Mouse (Mus musculus) heart, embryonic 14.5 days (tissue): ENCODE data around the gene Mmd. TPM values are rescaled to one million over a fixed set of nuclear protein-coding genes. Genes with fewer than 3 reads are reported as not detected.

Source experiments
- ATAC-seq: fragments of 200-750 bp; cut with Nextera tagmentation; 2 replicates; pipeline ENCODE4 v1.8.0; 2017; ENCODE audit warnings: low read depth, moderate TSS enrichment; ENCODE audit not compliant: insufficient number of reproducible peaks, insufficient read depth, low FRiP score
- H3K27ac ChIP-seq, 2 experiments: fragments of 200-500 bp in 1 of 2; fragments of 300-500 bp in 1 of 2; sonication (generic) in 1 of 2; replicated peaks in 1 of 2; 2 replicates each; pipeline ENCODE4 v1.5.1; 2012 to 2014; ENCODE audit warnings: low read depth in 2 of 2, low read length in 2 of 2, control low read depth in 1 of 2, mild to moderate bottlenecking in 1 of 2, mixed read lengths in 1 of 2; ENCODE audit not compliant: control insufficient read depth in 1 of 2, insufficient read depth in 1 of 2
- H3K27me3 ChIP-seq: fragments of 300-500 bp; sonication (generic); 2 replicates; pipeline ENCODE4 v1.6.1; 2014; ENCODE audit warnings: mild to moderate bottlenecking, low read length, control low read depth; ENCODE audit not compliant: control insufficient read depth, insufficient read depth
- H3K36me3 ChIP-seq: fragments of 300-500 bp; sonication (generic); 2 replicates; pipeline ENCODE4 v1.6.1; 2014; ENCODE audit warnings: mild to moderate bottlenecking, control low read depth, low read length, mixed read lengths; ENCODE audit not compliant: control insufficient read depth, insufficient read depth
- H3K4me1 ChIP-seq, 2 experiments: fragments of 200-500 bp in 1 of 2; fragments of 300-500 bp in 1 of 2; sonication (generic) in 1 of 2; 2 replicates each; pipeline ENCODE4 v1.6.1; 2012 to 2014; ENCODE audit warnings: low read length in 2 of 2, control low read depth in 1 of 2, mixed read lengths in 1 of 2; ENCODE audit not compliant: control insufficient read depth in 2 of 2, insufficient read depth in 2 of 2
- H3K4me2 ChIP-seq: fragments of 300-500 bp; sonication (generic); 2 replicates; pipeline ENCODE4 v1.6.1; 2014; ENCODE audit warnings: mild to moderate bottlenecking, low read length
- H3K4me3 ChIP-seq, 2 experiments: fragments of 200-500 bp in 1 of 2; fragments of 300-500 bp in 1 of 2; sonication (generic) in 1 of 2; 2 replicates each; pipeline ENCODE4 v1.5.1; 2012 to 2014; ENCODE audit warnings: low read length in 2 of 2, mild to moderate bottlenecking in 2 of 2, control low read depth in 1 of 2, low read depth in 1 of 2, moderate library complexity in 1 of 2; ENCODE audit not compliant: control insufficient read depth in 1 of 2, insufficient read depth in 1 of 2
- H3K9ac ChIP-seq: fragments of 300-500 bp; sonication (generic); 2 replicates; pipeline ENCODE4 v1.6.1; 2014; ENCODE audit warnings: mild to moderate bottlenecking, low read length
- H3K9me3 ChIP-seq: fragments of 300-500 bp; sonication (generic); 2 replicates; pipeline ENCODE4 v1.6.1; 2016; ENCODE audit warnings: low read length, control low read depth; ENCODE audit not compliant: control insufficient read depth
- WGBS: fragments of 180-500 bp; shearing (Covaris S2); extraction: QIAGEN DNeasy Blood & Tissue Kit; methylation state at CpG from one replicate; pipeline ENCODE4 v1.1.7; 2014; 5-methylcytosine and 5-hydroxymethylcytosine counted together
- polyA plus RNA-seq: library from polyadenylated mRNA; unstranded; fragments of >200 nt; fragmentation: Nextera tagmentation; extraction: Ambion mirVana; gene quantifications from 2 replicates; pipeline ENCODE4 v1.2.1, GENCODE M21; 2014

Mmd gene
- polyA plus RNA-seq, 1 experiment from 2014 or later: 68.8 TPM

DNA sequence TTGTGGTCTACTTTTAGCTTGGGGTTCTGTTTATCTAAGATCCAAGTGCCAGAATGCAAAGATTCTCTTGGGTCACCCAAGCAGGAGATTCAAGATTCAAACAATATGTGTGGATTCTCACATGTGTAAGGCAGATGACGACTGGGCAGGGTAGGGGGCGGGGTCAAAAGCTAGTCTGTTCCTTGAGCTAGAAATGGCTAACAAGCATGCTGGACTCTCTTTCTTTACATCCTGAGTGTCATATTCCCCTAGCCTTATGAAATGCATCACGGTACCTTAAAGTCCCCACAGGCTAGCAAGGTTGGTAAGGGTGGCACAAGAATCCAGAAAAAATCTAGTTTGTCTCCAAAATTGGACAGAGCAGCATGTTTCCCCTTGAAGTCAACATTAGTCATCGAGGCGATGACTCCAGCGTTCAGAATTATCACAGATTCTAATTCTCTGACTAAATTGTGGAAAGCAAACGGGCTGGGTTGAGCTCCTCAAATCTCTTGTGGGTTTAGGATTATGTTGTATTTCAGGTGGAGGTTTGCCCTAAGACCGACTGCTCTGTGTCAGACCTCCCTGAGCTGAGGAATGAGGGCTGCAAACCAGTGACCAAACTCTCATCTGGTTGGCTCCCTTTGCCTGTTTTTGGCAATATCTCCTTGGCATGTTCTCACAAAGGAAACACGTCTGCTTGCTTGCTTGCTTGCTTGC, 20.9 kb upstream of the Mmd start:
- Histone ChIP-seq H3K27me3 (no peaks in the 10 kb centered on the region), H3K4me3 (no peak overlapping the region), H3K9me3 (no peaks in the 10 kb centered on the region), H3K4me2 (no peak overlapping the region), H3K9ac (no peak overlapping the region), H3K27ac (no peak overlapping the region), H3K36me3 (no peaks in the 10 kb centered on the region), H3K4me1 (peaks cover 24 to 26% of the 10 kb centered on the region in 2 experiments)
- ATAC-seq: no peak
- 84% methylated on average over 9 of the region's 9 CpGs for WGBS

DNA sequence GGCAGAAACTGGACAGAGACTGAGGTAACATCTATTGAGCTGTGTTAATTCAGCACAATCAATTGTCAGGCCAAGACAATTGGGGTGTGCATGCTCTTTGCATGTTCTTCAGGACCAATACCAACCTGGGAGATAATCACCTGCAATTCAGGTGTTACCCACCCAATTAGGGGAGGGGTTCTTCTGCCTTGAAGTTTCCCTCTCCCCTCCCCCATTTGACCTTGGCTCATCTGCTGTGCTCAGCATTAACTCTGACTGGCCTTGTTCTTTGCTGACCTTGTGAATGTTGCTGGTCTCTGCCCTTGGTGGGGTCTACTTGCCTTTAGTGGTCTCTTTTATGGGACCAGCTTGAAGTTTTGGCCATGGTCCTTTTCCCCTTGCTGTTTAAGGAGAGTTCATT, 19.5 kb upstream of the Mmd start:
- Histone ChIP-seq H3K36me3 (no peaks in the 10 kb centered on the region), H3K4me1 (peaks cover 21 to 22% of the 10 kb centered on the region in 2 experiments), H3K9ac (no peak overlapping the region), H3K9me3 (no peaks in the 10 kb centered on the region), H3K4me3 (no peak overlapping the region), H3K4me2 (peak overlapping the region; percentile 3; the same call in 1 of the 2 replicates), H3K27ac (peak overlapping the region; percentile 4 to 8; a peak in 2 of 4 replicates), H3K27me3 (no peaks in the 10 kb centered on the region)
- no peak for ATAC-seq

DNA sequence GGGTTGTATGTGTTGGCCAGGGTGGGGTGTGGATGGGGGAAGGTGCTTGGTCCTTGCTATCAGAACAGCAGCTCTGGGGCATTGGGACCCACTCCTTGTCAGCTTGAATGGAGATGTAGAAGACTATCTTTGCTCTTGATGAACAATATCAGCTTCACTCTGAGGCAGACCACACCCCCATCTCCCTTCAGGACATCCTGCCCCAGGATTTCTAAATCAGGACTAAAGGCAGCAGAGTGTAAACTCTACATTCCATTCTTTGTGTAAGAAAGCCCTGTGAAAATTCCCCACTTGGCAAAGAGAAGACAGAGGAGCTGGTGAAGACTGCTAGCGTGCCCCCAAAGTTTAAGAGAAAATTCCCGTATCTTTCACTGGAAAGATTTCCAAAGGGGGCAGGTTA, 18.6 kb upstream of the Mmd start:
- WGBS: 48% methylated on average over 2 of the region's 2 CpGs
- no peak overlapping the region for H3K4me3 ChIP-seq
- peak overlapping the region; percentile 3; the same call in 1 of the 2 replicates for H3K4me2 ChIP-seq
- peaks cover 15 to 16% of the 10 kb centered on the region in 2 experiments for H3K4me1 ChIP-seq
- no peak for ATAC-seq
- H3K27ac ChIP-seq: peak overlapping the region; percentile 4 to 33; a peak in 3 of 4 replicates
- no peaks in the 10 kb centered on the region for H3K27me3 ChIP-seq
- H3K9ac ChIP-seq: no peak overlapping the region
- no peaks in the 10 kb centered on the region for H3K36me3 ChIP-seq
- no peaks in the 10 kb centered on the region for H3K9me3 ChIP-seq

DNA sequence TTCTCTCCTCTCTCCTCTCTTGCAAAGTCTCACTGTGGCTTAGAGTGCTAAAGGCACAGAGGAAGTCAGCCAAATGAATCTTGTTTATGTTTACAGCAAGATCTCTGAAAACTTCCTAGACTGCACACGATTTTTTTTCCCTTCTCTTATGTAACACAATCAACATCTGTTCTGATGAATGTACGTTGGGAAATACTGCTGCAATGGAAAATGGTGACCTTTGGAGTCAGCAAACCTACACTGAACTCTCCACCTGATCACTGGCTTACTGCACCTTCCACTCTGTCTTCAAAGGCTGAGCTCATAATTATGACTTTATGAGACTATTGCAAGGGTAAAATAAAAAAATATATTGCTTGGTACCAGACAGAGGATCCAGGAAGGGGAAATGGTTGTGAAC, 17.6 kb upstream of the Mmd start:
- H3K36me3 ChIP-seq: no peaks in the 10 kb centered on the region
- H3K9ac ChIP-seq: no peak overlapping the region
- H3K27ac ChIP-seq: 0 out of 4 replicates have a peak overlapping the region, but pooled peaks of 1 of the 2 experiments have one; percentile 4
- H3K4me2 ChIP-seq: no peak overlapping the region
- no peaks in the 10 kb centered on the region for H3K9me3 ChIP-seq
- 51% methylated on average over 2 of the region's 2 CpGs for WGBS
- no peak overlapping the region for H3K4me3 ChIP-seq
- no peak for ATAC-seq
- peaks cover 15 to 16% of the 10 kb centered on the region in 2 experiments for H3K4me1 ChIP-seq
- no peaks in the 10 kb centered on the region for H3K27me3 ChIP-seq

DNA sequence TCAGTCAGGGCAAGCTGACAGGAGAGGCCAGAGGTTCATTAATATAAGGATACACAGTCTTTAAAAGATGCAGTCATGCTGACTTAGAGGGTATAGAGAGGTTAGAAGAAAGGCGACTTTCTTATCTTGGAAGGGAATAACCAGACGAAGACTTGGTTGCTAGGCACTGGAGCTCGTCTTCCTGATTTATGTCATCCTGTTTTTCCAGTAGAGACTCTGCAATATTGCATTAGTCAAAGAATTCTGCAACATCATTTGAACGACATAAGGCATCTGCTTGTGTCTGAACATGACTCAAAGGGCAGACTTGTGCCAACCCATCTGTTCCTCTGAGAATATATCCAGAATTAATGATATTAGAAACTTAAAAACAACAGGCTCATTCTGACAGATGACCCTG, 16.6 kb upstream of the Mmd start:
- Histone ChIP-seq H3K4me1 (peaks cover 15 to 16% of the 10 kb centered on the region in 2 experiments), H3K4me2 (no peak overlapping the region), H3K9ac (no peak overlapping the region), H3K36me3 (no peaks in the 10 kb centered on the region), H3K9me3 (no peaks in the 10 kb centered on the region), H3K27ac (no peak overlapping the region), H3K27me3 (no peaks in the 10 kb centered on the region), H3K4me3 (no peak overlapping the region)
- ATAC-seq: no peak
- 34% methylated on average over 4 of the region's 4 CpGs for WGBS

DNA sequence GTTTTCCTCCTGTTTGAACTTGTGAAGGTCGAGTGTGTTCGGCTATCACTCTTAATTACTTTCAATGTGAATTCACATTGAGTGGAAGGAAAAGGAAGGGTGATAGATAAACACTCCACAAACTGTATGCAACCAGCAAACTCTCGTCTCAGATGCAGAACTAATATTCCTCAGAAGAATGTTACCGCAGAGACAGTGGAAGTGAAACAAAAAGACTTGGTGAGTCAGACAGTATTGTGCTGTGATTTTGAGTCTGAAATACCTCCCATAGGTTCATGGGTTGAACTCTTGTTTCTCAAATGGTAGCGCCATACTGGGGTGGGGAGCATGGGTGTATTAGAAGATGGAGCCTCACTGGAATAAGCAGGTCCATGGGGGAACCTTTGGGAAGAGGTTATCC, 14.0 kb upstream of the Mmd start:
- WGBS: 77% methylated on average over 5 of the region's 5 CpGs
- Histone ChIP-seq H3K27ac (no peak overlapping the region), H3K36me3 (no peaks in the 10 kb centered on the region), H3K9ac (no peak overlapping the region), H3K4me2 (no peak overlapping the region), H3K4me1 (peaks cover 8 to 9% of the 10 kb centered on the region in 2 experiments), H3K4me3 (no peak overlapping the region), H3K9me3 (no peaks in the 10 kb centered on the region), H3K27me3 (no peaks in the 10 kb centered on the region)
- no peak for ATAC-seq

DNA sequence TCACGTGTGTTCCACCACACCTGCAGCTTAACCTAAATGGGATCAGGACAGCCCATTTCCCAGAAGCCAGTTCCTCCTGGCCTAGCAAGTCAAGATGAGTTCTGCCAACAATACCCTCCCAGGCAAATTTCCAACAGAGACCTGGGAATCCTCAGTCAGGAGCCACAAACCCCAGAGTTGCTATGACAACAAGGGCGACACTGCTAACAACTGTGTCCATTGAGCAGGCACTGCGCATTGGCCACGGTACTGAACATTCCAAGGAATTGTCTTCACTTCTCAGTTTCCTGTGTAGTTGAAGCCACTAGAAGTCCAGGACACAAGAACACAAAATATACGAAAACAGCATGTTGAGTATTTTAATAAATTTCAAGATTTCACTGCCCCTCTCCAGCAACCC, 11.6 kb upstream of the Mmd start:
- Histone ChIP-seq H3K27me3 (no peaks in the 10 kb centered on the region), H3K9me3 (no peaks in the 10 kb centered on the region), H3K9ac (no peak overlapping the region), H3K4me2 (no peak overlapping the region), H3K4me1 (peaks cover 0 to 12% of the 10 kb centered on the region in 2 experiments; a peak in 1 of 4 replicates), H3K36me3 (no peaks in the 10 kb centered on the region), H3K4me3 (no peak overlapping the region), H3K27ac (no peak overlapping the region)
- no peak for ATAC-seq
- WGBS: 84% methylated on average over 5 of the region's 5 CpGs

DNA sequence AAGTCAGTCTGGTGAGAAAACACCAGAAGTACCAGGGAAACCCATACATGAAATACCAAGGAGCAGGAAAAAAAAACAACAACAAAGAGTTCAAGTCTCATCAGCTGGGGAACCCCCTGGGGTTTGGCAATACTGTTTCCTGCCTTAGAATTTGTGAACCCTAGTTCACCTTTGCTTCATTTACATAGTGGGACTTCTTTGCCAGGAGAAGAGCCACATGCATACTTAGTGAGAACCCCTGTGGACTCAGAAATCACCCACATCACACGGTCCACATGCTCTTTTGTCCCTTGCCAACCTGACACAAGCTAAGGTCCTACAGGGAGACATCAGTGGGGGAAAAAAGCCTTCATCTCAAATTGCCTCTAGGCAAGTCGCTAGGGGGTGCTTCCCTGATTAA, 10.6 kb upstream of the Mmd start:
- no peaks in the 10 kb centered on the region for H3K27me3 ChIP-seq
- no peak overlapping the region for H3K27ac ChIP-seq
- peaks cover 0 to 12% of the 10 kb centered on the region in 2 experiments; a peak in 1 of 4 replicates for H3K4me1 ChIP-seq
- no peak overlapping the region for H3K4me2 ChIP-seq
- H3K4me3 ChIP-seq: no peak overlapping the region
- H3K9me3 ChIP-seq: no peaks in the 10 kb centered on the region
- 25% methylated on average over 2 of the region's 2 CpGs for WGBS
- no peak overlapping the region for H3K9ac ChIP-seq
- no peak for ATAC-seq
- H3K36me3 ChIP-seq: no peaks in the 10 kb centered on the region
